Mouse (Mus musculus) C2C12 (cell line): Measurements from ENCODE around the gene Gadl1.

ENCODE experiments used
- CEBPB ChIP-seq: IDR thresholded peaks from one replicate; pipeline ENCODE4 v1.6.1; 2011; ENCODE audit warnings: low read depth, mild to moderate bottlenecking, control low read depth, moderate library complexity
- CTCF ChIP-seq: IDR thresholded peaks from one replicate; pipeline ENCODE4 v1.5.1; 2011; ENCODE audit not compliant: control insufficient read depth, insufficient read depth, insufficient read length
- USF1 ChIP-seq: IDR thresholded peaks from one replicate; pipeline ENCODE4 v1.6.1; 2011; ENCODE audit warnings: low read depth, mild to moderate bottlenecking, control low read depth, moderate library complexity

DNA sequence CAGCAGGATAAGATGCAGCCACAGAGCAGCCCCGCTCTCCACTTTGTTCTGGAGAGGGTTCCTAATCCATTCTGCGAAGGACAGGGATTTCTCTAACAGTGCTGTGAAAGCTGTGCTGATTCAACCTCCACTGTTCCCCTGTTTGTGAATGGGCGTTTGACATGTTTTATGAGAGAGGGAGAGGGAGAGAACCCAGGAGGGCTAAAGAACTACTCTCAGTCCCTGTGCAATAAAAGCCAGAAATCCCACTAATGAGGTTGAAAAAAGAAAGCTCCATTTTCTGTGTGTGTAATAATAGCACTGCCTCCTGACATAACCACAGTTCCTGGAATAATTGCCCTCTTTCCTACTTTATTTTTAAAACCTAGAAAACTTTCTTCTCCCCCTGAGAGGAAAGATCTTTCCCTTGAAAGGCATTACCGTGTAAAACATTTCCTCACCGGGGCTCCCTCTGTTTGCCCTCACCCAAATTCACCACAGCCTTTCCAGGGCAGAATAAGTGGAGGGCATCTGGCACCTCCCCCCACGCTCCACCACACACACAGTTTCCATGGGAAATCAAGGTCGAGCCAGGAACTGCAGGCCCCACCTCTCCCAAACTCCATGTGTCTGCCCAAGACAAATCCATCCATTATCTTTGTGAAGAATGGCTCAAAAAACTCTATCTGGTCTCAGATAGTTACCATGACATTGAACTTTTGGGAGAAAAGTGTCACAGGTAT lies 24.1 kb downstream of the Gadl1 start:
- TF ChIP-seq CTCF (no peak), USF1 (no peak), CEBPB (no peak)
